Mouse (Mus musculus): ENCODE measurements at regions not wholly inside any gene's neighbourhood (a gene's known extent, or its start where the extent isn't known, plus 50 kb on each side); places are given as distances from the start of the nearest gene placed in this dataset.

DNA sequence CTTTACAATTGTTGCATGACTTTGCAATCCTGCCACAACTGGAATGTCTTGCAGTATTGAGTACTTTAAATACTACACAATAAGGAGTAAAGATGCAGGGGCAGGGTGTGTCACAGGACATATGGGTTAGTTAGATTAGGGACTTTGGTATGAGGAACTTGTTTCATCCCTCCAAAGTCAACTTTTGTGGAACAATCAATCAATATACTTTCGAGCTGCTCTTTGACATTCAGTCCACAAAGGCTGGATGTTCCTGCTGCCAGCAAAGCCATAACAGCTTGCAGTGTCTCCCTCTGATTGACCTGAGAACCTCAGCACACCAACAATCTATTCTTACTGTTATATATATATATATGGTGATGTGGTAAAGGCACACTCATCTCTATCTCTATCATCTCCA is 314.5 kb downstream of the 9330182O14Rik start:
- TF ChIP-seq POLR2A (IDR thresholded peaks at IDR 0.05; ENCODE audit: low read depth, low read length) (no peak), CTCF (conservative IDR thresholded peaks at IDR 0.05; ENCODE audit: insufficient read depth, insufficient read length, low read depth, low read length) (no peak)

Measured in kidney, adult 2 months (tissue).